Mouse (Mus musculus): ENCODE measurements at regions not wholly inside any gene's neighbourhood (a gene's known extent, or its start where the extent isn't known, plus 50 kb on each side); places are given as distances from the start of the nearest gene placed in this dataset.

DNA sequence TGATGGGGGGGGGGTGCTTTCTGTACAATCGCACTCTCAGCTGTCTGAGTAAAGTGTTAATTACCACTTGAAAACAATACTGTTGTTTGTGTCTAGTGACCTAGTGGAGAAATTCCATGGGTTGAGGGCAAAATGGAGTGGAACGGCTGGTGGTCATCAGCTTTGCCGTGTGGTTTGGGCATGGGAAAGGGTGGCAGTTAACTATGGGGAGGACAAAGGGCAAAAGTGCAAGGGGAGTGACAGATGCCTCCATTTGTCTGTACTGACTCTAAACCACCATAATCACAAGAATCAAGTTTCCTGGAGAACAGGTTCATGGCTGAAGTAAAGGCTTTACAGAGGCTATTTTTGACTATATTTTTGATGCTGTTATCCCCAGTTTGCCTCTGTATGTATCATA lies 294.0 kb upstream of the Slc30a5 start:
- 80% methylated on average over 3 of the region's 3 CpGs for WGBS
- Histone ChIP-seq H3K27ac (no peak overlapping the region), H3K9ac (replicated peaks) (no peak overlapping the region), H3K27me3 (no peaks in the 10 kb centered on the region), H3K4me2 (replicated peaks) (no peak overlapping the region), H3K9me3 (no peaks in the 10 kb centered on the region), H3K36me3 (no peaks in the 10 kb centered on the region), H3K4me1 (replicated peaks) (no peaks in the 10 kb centered on the region), H3K4me3 (replicated peaks) (no peak overlapping the region)
- no peak for ATAC-seq

DNA sequence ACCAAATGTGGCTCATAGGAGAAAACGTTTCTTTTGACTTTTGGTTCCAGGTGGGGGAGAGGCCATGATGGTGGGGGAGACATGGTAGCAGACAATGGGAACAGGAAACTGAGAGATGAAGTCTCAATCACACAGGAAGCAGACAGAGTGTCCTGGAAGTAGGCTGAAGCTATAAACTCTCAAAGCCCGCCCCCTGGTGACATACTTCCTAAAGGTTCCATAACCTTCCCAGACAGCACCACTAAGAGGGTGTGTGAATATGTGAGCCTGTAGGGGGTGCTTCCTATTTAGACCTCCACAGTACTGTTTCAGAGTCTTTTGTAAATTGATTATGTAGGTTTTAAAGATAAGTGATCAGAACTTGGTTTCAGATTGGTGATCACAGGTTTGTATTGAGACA lies 284.1 kb upstream of the Slc30a5 start:
- Histone ChIP-seq H3K9ac (replicated peaks) (no peak overlapping the region), H3K36me3 (no peaks in the 10 kb centered on the region), H3K4me1 (replicated peaks) (no peaks in the 10 kb centered on the region), H3K27ac (no peak overlapping the region), H3K27me3 (no peaks in the 10 kb centered on the region), H3K4me3 (replicated peaks) (no peak overlapping the region), H3K4me2 (replicated peaks) (no peak overlapping the region), H3K9me3 (no peaks in the 10 kb centered on the region)
- no peak for ATAC-seq
- 87% methylated on average over 2 of the region's 2 CpGs for WGBS

DNA sequence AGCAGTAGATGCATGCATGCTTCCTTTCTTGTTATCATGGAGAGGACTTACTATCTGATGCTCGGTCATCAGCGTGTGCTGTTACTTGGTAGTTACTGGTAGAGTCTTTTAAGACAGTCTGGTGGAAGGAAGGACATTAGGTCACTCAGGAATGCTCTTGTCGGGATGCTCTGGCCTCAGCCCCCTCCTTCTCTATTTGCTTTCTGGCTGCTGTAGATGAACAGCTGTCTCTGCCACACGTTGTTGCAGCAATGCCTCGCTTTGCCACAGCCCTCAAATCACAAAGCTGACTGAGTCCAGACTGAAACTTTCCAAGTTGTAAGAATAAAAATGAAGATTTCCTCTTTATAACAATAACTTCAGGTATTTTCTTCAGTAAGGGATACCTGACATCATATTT lies 282.1 kb upstream of the Slc30a5 start:
- no peak overlapping the region for H3K9ac ChIP-seq (replicated peaks)
- no peaks in the 10 kb centered on the region for H3K4me1 ChIP-seq (replicated peaks)
- H3K4me2 ChIP-seq (replicated peaks), result no peak overlapping the region
- H3K27me3 ChIP-seq, result no peaks in the 10 kb centered on the region
- H3K4me3 ChIP-seq (replicated peaks), result no peak overlapping the region
- no peak for ATAC-seq
- H3K9me3 ChIP-seq, result no peaks in the 10 kb centered on the region
- H3K27ac ChIP-seq, result no peak overlapping the region
- no peaks in the 10 kb centered on the region for H3K36me3 ChIP-seq
- WGBS, result 80% methylated on average over 5 of the region's 5 CpGs

DNA sequence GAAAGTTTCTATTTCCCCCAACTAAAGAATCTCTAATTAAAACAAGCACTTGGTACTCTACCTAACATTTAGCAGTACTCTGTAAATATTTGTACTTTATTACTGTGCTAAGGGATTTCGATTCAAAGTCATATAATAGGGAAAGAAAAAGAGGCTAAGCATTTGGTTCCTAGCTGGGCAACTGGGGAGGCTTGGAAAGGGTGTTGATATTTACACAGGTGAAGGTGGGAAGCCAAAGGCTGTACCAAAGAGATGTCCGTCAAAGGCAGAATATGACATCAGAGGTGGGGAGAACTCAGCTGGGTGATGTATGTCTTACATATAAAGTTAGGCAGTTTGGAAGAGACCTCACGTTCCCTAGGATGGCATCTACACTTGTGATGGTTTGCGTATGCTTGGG lies 278.9 kb upstream of the Slc30a5 start:
- Histone ChIP-seq H3K4me1 (replicated peaks) (no peaks in the 10 kb centered on the region), H3K4me2 (replicated peaks) (no peak overlapping the region), H3K27me3 (no peaks in the 10 kb centered on the region), H3K36me3 (no peaks in the 10 kb centered on the region), H3K4me3 (replicated peaks) (no peak overlapping the region), H3K9ac (replicated peaks) (no peak overlapping the region), H3K27ac (no peak overlapping the region), H3K9me3 (no peaks in the 10 kb centered on the region)
- WGBS, result 90% methylated on average over 4 of the region's 4 CpGs
- no peak for ATAC-seq

DNA sequence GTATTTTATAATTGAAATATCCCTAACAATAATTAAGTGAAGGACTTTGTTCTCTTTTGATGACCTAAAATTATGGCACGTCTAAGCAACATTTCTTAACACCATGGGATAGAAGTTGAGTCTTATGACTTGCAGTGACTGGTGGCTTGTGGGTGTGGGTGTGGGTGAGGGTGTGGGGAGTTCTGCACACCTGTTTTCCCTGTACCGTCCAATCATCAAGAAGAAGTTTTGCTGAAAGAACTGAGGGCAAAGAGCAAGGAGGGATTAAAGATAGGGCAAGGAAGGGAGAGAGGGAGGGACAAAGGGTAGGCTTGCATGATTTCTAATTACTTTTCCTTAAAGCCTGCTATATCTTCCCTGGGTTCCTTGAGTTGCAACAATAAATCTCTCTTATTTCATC lies 278.5 kb upstream of the Slc30a5 start:
- Histone ChIP-seq H3K27me3 (no peaks in the 10 kb centered on the region), H3K4me1 (replicated peaks) (no peaks in the 10 kb centered on the region), H3K27ac (no peak overlapping the region), H3K36me3 (no peaks in the 10 kb centered on the region), H3K9ac (replicated peaks) (no peak overlapping the region), H3K9me3 (no peaks in the 10 kb centered on the region), H3K4me2 (replicated peaks) (no peak overlapping the region), H3K4me3 (replicated peaks) (no peak overlapping the region)
- no peak for ATAC-seq
- 73% methylated on average over 2 of the region's 2 CpGs for WGBS

DNA sequence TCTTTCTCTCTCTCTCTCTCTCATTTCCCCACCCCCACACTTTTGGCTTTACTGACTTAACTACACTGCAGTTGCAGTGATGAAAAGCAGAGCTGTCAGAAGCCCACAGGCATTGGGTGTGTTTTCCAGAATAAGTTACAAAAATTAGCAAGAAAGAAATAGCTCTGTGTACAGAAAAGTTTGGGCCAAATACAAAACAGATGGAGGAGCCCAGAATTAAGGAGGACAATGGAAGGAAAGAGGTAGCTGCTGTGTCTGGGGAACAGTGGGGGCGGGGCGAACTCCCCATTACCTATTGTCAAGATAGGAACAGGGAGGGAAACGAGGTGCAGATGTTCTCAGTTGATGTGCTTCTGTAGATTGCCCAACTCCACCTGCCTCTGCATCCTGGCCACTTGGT lies 267.4 kb upstream of the Slc30a5 start:
- no peaks in the 10 kb centered on the region for H3K27me3 ChIP-seq
- H3K9ac ChIP-seq (replicated peaks), result no peak overlapping the region
- no peak overlapping the region for H3K4me3 ChIP-seq (replicated peaks)
- 71% methylated on average over 3 of the region's 3 CpGs for WGBS
- no peak overlapping the region for H3K27ac ChIP-seq
- ATAC-seq, result no peak
- no peak overlapping the region for H3K4me2 ChIP-seq (replicated peaks)
- H3K9me3 ChIP-seq, result no peaks in the 10 kb centered on the region
- no peaks in the 10 kb centered on the region for H3K36me3 ChIP-seq
- no peaks in the 10 kb centered on the region for H3K4me1 ChIP-seq (replicated peaks)

DNA sequence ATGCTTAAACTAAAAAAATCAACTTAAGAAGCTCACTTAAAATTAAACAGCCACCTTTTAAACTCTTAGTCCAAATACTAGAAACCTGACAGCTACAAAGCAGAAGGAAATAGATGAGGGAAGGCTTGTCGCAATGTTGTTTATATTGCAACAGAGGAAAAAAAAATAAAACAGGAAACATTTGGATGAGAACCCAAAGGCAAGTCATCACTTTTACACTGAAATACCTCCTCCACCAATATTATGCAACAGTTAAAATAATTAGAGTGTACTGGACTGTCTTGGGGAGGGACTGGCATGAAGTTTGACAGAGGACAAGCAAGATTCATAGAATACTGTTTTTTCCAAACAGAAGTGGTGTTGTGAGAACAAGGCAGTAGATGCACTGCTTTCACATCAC lies 263.6 kb upstream of the Slc30a5 start:
- no peak overlapping the region for H3K4me2 ChIP-seq (replicated peaks)
- no peaks in the 10 kb centered on the region for H3K36me3 ChIP-seq
- H3K4me3 ChIP-seq (replicated peaks), result no peak overlapping the region
- no peak overlapping the region for H3K27ac ChIP-seq
- H3K4me1 ChIP-seq (replicated peaks), result no peaks in the 10 kb centered on the region
- no peaks in the 10 kb centered on the region for H3K27me3 ChIP-seq
- no peaks in the 10 kb centered on the region for H3K9me3 ChIP-seq
- no peak for ATAC-seq
- WGBS, result 88% methylated on average over 1 of the region's 1 CpGs
- H3K9ac ChIP-seq (replicated peaks), result no peak overlapping the region

DNA sequence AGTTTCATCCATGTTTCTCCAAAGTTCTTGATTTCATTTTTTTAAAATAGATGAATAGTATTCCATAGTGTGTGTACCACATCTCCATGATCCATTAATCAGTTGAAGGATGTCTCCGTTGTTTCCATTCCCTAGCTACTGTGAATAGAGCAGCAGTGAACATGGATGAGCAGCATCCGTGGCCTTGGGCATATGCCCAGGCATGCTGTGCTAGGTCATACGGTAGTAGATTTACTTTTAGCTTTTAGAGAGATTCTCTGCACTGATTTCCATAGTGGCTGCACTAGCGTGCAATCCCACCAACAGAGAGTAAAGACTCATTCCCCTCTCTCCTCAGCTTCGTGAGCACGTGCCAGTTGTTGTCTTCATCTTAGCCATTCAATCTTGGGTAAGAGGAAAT lies 263.0 kb upstream of the Slc30a5 start:
- no peak overlapping the region for H3K4me3 ChIP-seq (replicated peaks)
- no peaks in the 10 kb centered on the region for H3K9me3 ChIP-seq
- H3K36me3 ChIP-seq, result no peaks in the 10 kb centered on the region
- no peak overlapping the region for H3K4me2 ChIP-seq (replicated peaks)
- WGBS, result 80% methylated on average over 6 of the region's 6 CpGs
- ATAC-seq, result no peak
- no peaks in the 10 kb centered on the region for H3K27me3 ChIP-seq
- no peak overlapping the region for H3K27ac ChIP-seq
- no peaks in the 10 kb centered on the region for H3K4me1 ChIP-seq (replicated peaks)
- H3K9ac ChIP-seq (replicated peaks), result no peak overlapping the region

DNA sequence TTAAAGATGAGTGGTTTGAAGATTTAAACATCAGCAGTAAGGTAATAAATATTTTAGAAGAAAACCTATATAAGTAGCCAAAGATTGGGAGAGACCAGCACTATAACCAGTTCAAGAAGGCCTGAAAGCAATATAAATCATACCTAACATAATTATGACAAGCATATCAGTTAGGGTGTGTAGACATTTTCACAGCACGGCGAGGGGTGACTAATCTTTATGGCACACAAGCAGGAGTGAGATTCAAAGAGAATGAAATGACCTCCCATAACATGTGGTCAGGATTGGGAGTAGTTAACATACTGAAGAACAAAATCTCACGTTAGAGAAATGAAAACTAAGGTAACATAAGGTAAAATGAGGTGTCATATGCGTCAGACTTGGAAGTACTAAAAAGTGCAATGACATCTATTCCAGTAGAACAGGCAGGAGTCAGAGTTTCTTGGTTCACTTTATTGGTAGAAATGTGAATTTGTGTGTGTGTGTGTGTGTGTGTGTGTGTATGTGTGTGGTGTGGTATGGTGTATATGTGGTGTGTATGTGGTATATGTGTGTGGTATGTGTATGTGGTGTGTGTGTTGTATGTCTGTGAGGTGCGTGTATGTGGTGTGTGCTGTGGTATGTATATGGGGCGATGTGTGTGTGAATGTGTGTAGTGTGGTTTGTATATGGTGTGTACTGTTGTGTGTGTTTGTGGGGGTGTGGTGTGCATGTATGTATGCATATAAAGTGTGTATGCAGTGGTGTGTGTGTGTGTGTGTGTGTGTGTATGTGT lies 262.0 kb upstream of the Slc30a5 start:
- ATAC-seq, result no peak

DNA sequence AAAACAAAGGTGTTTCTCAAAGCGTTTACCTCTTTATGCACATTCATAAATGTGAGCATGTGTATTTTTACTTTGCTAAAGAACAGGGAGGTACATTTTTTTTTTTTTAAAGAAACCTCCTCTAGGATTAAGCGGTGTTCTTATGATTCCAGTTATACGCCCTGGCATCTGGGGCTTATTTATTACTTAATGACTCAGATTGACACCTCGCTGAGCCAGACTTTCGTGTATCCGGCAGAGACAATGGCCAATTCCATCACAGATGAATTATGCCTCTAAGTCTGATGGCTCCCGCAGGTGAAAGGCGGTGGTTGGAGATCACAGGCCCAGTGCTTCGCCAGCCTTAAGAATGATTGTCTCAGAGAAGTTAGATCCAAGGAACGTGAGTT lies 259.5 kb upstream of the Slc30a5 start:
- H3K4me2 ChIP-seq (replicated peaks), result no peak overlapping the region

More for the DNA sequence above, 262.0 kb upstream of the Slc30a5 start:
- Histone ChIP-seq H3K4me3 (replicated peaks) (no peak overlapping the region), H3K36me3 (no peaks in the 10 kb centered on the region), H3K9me3 (no peaks in the 10 kb centered on the region), H3K9ac (replicated peaks) (no peak overlapping the region), H3K27ac (no peak overlapping the region), H3K4me2 (replicated peaks) (no peak overlapping the region), H3K27me3 (no peaks in the 10 kb centered on the region), H3K4me1 (replicated peaks) (no peaks in the 10 kb centered on the region)
- 89% methylated on average over 6 of the region's 6 CpGs for WGBS

DNA sequence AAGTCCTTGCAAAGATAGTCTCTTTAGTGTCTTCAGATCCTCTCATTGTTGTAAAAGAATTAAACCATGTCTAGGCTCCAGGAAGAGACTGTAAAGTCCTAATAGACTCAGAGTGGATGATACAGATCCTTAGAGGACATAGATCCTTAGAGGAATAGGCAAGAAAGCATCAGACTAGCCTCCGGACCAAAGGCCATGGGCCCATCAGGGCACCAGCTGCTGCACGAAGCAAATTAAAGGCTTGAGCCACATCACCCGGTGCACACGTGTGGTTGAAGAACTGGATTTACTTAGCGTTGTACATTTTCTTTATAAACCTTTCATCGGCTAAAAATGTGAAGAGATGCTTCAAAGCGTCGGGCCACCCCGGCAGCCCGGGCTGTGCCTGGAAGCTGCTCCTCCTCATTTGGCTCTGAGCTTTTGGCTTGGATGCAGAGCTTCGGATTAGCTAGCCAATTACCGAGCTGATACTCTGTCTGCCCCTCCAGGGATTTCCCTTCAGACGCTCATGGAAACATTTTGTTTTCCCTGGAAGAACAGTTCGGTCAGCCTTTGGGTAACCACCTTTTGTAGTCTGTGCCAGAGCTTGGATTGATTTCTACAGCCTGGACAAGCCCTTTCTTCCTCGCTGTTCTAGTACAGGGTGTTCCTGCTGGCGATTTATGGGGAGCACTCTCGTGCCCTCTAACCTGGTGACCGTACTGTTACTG lies 259.0 kb upstream of the Slc30a5 start:
- Histone ChIP-seq H3K9ac (replicated peaks) (no peak overlapping the region), H3K4me2 (replicated peaks) (no peak overlapping the region), H3K36me3 (no peaks in the 10 kb centered on the region), H3K4me1 (replicated peaks) (no peaks in the 10 kb centered on the region), H3K27ac (no peak overlapping the region), H3K4me3 (replicated peaks) (no peak overlapping the region), H3K27me3 (no peaks in the 10 kb centered on the region), H3K9me3 (no peaks in the 10 kb centered on the region)
- 68% methylated on average over 18 of the region's 18 CpGs for WGBS
- ATAC-seq, result peak; percentile 65

More for the DNA sequence above, 259.5 kb upstream of the Slc30a5 start:
- Histone ChIP-seq H3K9me3 (no peaks in the 10 kb centered on the region), H3K36me3 (no peaks in the 10 kb centered on the region), H3K4me1 (replicated peaks) (no peaks in the 10 kb centered on the region), H3K4me3 (replicated peaks) (no peak overlapping the region), H3K27ac (no peak overlapping the region), H3K27me3 (no peaks in the 10 kb centered on the region), H3K9ac (replicated peaks) (no peak overlapping the region)
- WGBS, result 89% methylated on average over 10 of the region's 10 CpGs
- no peak for ATAC-seq

DNA sequence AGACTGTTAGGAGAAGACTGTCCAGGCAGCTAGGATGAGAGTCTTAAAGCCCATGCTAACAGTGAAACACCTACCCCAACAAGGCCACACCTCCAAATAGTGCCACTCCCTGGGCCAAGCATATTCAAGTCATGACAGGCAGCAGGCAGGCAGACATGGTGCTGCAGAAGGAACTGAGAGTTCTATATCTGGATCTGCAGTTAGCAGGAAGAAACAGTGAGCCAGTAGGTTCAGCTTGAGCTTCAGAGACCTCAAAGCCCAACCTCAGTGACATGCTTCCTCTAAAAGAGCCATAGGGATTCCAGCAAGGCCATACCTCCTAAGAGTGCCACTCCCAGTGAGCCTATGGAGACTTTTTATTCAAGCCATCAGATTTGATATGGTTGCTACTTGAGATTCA lies 252.0 kb upstream of the Slc30a5 start:
- no peaks in the 10 kb centered on the region for H3K4me1 ChIP-seq (replicated peaks)
- H3K9me3 ChIP-seq, result no peaks in the 10 kb centered on the region
- H3K27me3 ChIP-seq, result no peaks in the 10 kb centered on the region
- H3K27ac ChIP-seq, result no peak overlapping the region
- no peak for ATAC-seq
- H3K36me3 ChIP-seq, result no peaks in the 10 kb centered on the region
- H3K4me2 ChIP-seq (replicated peaks), result no peak overlapping the region
- H3K4me3 ChIP-seq (replicated peaks), result no peak overlapping the region
- no peak overlapping the region for H3K9ac ChIP-seq (replicated peaks)

DNA sequence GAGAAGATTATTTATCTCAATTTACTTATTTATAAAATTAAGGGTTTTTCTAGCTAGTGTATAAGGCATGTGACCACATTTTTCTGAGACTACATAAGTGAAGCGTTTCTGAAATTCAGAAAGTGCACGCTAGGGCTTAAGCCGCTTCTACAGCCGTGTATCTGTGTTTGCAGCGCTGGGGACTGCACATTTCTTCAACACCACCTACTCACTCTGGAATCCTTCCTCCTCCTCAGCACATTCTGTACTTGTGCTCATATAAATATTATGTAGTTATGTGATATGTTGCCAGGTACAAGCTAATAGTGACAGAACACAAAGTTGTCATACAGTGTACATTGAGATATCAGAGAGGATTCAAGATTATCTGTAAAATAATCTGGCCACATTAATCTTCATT lies 251.0 kb upstream of the Slc30a5 start:
- Histone ChIP-seq H3K4me3 (replicated peaks) (no peak overlapping the region), H3K9ac (replicated peaks) (no peak overlapping the region), H3K27me3 (no peaks in the 10 kb centered on the region), H3K4me2 (replicated peaks) (no peak overlapping the region), H3K4me1 (replicated peaks) (no peaks in the 10 kb centered on the region), H3K9me3 (no peaks in the 10 kb centered on the region), H3K36me3 (no peaks in the 10 kb centered on the region), H3K27ac (no peak overlapping the region)
- no peak for ATAC-seq
- 95% methylated on average over 5 of the region's 5 CpGs for WGBS
